Mouse (Mus musculus): ENCODE results near the gene Chrnb1.

Chrnb1 gene

GRCm38 (mm10) chr11:69774961-69775360 lies 20.8 kb downstream of the Chrnb1 start:
- no peak for DNase-seq (ENCODE audit: low spot score in 2 of 2)

GRCm38 (mm10) chr11:69767625-69767909 lies 28.2 kb downstream of the Chrnb1 start:
- no peak for DNase-seq (ENCODE audit: low spot score in 2 of 2)

DNA sequence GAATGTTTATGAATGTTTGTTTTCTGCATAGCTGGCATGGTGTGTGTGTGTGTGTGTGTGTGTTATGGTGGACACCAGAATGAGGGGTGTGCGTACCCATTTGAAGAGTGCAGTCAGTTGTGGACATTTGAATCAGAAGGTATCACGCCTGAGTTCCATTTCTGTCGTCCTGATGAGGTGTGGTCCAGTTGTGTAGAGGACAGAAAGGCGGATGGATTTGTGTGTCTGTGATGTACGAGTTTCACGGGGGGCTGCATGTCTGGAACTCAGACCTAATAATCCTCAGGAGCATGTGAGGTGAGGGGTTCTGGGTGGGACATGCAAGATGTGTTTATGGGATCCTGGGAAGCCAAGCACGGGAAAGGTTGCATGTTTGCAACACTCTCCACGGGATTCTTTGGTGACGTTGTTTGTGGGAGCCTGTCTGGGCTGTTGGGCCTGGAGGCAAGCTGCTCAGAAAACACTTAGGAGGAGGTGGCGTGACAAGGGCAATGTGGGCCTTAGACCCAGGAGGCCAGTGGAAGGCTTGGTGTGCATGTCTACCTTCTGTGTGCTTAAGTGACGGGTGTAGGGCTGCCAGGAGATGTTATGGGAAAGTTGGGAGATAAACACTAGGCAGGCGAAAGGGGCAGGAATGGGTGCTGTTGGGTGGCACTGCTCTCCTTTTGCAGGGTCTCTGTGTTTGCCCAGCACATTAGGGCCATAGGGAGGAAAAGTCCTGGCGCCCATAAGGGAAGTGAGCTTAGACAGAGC lies 28.7 kb downstream of the Chrnb1 start:
- DNase-seq (ENCODE audit: low spot score in 2 of 2): no peak

DNA sequence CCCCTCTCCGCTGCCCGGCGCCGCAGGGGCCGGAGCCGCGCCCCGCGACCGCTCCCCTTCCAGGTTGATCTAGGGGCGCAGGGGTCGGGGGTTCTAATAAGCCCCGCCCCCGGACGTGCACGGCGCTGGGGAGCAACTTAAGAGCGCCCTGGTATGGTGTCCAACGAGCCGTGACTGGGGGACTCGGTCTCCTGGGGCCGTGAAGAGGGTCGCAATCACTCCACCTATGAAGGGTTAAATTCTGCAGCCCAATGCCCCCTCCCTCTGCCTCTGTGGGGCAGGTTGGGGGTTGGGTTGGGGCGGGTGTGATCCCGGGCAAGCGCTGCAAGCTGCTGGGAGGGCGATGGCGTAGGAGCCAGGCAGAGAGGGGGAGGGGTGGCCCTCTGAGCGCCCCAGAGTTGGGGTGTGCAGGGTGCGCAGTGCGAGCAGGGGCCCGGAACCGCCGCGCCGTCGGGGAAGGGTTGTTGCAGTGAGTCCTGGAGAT lies 29.6 kb downstream of the Chrnb1 start:
- DNase-seq (ENCODE audit: low spot score in 2 of 2): peak in 1 of 2 experiments; percentile 69

- peak in 1 of 2 experiments; percentile 23 for DNase-seq (ENCODE audit: low spot score in 2 of 2)
Measured at GRCm38 (mm10) chr11:69765221-69766125, 30.3 kb downstream of the Chrnb1 start, which contains the start of gene Zbtb4. Zbtb4 (plus strand) TSS chr11:69765912.

- DNase-seq (ENCODE audit: low spot score in 2 of 2): no peak
Measured at GRCm38 (mm10) chr11:69763551-69763950, 32.2 kb downstream of the Chrnb1 start.

GRCm38 (mm10) chr11:69761868-69762267 lies 33.9 kb downstream of the Chrnb1 start, which contains the start of gene Slc35g3:
Slc35g3 (minus strand) TSS chr11:69761968.
- no peak for DNase-seq (ENCODE audit: low spot score in 2 of 2)

DNA sequence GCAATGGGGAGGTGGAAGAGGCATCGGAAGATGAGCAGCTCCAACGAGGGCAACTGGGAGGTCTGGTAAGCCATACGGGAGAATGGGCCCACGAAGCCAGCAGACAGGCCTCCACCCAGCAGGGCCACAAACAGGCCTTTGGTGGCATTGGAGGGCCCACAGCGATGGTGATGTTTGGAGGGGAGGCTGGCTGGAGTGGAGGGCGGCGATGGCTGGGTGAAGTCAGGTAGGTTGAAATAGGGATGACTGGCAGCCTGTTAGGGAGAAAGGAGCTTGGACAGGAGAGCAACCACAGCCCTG lies 34.9 kb downstream of the Chrnb1 start:
- DNase-seq (ENCODE audit: low spot score in 2 of 2): no peak

GRCm38 (mm10) chr11:69760160-69760900 lies 35.4 kb downstream of the Chrnb1 start:
- no peak for DNase-seq (ENCODE audit: low spot score in 2 of 2)

DNA sequence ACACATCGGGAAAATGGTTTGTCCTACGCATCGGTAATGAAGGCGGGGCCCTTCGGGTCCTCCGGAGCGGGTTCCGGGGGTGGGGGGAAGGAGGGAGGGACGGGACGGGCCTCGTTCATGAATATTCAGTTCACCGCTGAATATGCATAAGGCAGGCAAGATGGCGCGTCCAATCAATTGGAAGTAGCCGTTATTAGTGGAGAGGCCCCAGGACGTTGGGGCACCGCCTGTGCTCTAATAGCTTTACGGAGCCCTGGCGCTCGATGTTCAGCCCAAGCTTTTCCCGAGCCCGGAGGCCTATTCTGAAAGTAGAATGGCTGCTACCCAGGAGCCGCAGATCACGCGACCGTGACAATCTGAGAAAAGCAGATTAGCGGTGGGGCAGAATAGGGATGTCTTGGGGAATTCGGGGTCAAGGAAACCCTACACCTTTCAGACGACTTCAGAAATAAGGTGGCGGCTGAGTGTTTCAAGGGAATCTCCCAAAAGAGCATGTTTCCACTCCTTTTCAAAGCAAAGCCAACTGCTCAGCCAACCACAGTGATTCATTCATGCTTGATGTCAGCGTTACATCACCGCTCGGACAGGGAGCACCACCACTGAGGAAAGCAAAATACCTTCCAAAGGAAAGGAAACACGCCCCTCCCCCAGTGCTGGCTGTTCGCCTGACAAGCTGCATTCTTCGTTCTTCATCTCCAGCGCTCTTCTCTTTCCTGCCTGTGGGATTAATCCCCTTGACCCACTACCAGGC lies 36.6 kb downstream of the Chrnb1 start:
- peak; percentile 82 to 91 for DNase-seq (ENCODE audit: low spot score in 2 of 2)

DNA sequence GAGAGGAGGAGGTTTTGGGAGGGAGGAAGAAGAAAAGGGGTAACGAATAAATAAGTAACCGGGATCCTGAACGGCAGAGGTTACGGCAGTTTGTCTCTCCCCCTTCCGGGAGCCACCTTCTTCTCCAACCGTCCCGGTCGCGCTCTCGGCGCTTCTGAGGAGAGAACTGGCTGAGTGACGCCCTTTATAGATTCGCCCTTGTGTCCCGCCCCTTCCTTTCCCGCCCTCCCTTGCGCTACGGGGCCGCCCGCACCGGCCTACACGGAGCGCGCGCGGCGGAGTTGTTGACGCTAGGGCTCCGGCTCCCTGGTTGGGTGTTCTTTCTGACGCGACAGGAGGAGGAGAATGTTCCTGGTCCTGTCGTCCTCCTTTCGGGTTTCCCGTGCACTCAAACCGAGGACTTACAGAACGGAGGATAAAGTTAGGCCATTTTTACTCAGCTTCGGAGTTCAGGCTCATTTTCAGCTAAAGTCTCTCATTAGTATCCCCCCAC lies 37.2 kb downstream of the Chrnb1 start, which contains the start of gene Polr2a:
Polr2a (minus strand) TSS at position 160 of the 493 bp plus-strand sequence.
- DNase-seq (ENCODE audit: low spot score in 2 of 2): peak; percentile 93 to 98

GRCm38 (mm10) chr11:69758090-69758456 lies 37.7 kb downstream of the Chrnb1 start:
- DNase-seq (ENCODE audit: low spot score in 2 of 2): peak; percentile 86 to 96

- DNase-seq (ENCODE audit: low spot score in 2 of 2): no peak
Measured at GRCm38 (mm10) chr11:69757303-69758089, 38.2 kb downstream of the Chrnb1 start.

- DNase-seq (ENCODE audit: low spot score in 2 of 2): no peak
Measured at GRCm38 (mm10) chr11:69754701-69755100, 41.0 kb downstream of the Chrnb1 start.

- no peak for DNase-seq (ENCODE audit: low spot score in 2 of 2)
Measured at GRCm38 (mm10) chr11:69754233-69754632, 41.5 kb downstream of the Chrnb1 start.

DNA sequence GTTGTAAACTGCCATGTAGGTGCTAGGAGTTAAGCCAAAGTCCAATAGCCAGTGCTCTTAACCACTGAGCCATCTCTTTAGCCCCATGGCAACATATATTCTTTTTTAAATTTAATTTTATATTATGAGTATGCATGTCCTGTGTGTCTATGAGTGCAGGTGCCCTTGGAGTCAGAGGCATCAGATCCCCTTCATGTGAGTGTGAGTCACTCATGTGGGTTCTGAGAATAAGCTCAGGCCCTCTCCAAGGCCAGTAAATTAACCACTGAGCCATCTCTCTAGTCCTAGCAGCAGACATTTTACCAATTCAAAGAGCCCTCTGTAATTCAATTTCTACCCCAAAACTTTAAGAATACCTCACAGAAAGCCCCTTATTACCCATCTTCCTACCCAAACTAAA lies 43.1 kb downstream of the Chrnb1 start:
- DNase-seq (ENCODE audit: low spot score in 2 of 2): no peak

- DNase-seq (ENCODE audit: low spot score in 2 of 2): no peak
Measured at GRCm38 (mm10) chr11:69751635-69752034, 44.1 kb downstream of the Chrnb1 start.
